Mouse (Mus musculus): ENCODE results near the gene Nol7. TPM values are rescaled to one million over a fixed set of nuclear protein-coding genes. Genes with fewer than 3 reads are reported as not detected.

Gene Nol7
- total RNA-seq, 1 experiment, result 122 TPM

GRCm38 (mm10) chr13:43397700-43398296, 392 bp upstream of the Nol7 start:
- in situ Hi-C loops (cut with MboI; ENCODE audit: low sequenced_read_pairs in 2 of 2, unreplicated experiment in 2 of 2), result no loop called here
- Histone ChIP-seq H3K9me3 (ENCODE audit: control insufficient read depth, insufficient read depth, low read depth, low read length) (peaks cover 13% of the 10 kb centered on the region), H3K36me3 (ENCODE audit: control insufficient read depth, insufficient read depth, low read length, poor library complexity, severe bottlenecking) (peaks cover 7% of the 10 kb centered on the region), H3K4me1 (ENCODE audit: control insufficient read depth in 2 of 2, insufficient read depth in 2 of 2, low read length in 2 of 2, poor library complexity in 1 of 2) (0 out of 4 replicates have a peak, but pooled peaks cover 0 to 2% of the 10 kb centered on the region in 2 experiments), H3K9ac (ENCODE audit: insufficient read depth, low read depth, low read length, poor library complexity, severe bottlenecking) (no peak overlapping the region), H3K27ac (ENCODE audit: insufficient read depth, low read depth, low read length, poor library complexity, severe bottlenecking) (no peak overlapping the region; the same call in 1 of the 2 replicates), H3K4me3 (ENCODE audit: insufficient read depth in 1 of 2, low read depth in 1 of 2, low read length in 2 of 2, poor library complexity in 1 of 2, severe bottlenecking in 1 of 2) (no peak overlapping the region; a peak in 1 of 4 replicates)
- peak; percentile 93 for TF ChIP-seq ZNF384 (IDR thresholded peaks at IDR 0.05; ENCODE audit: low read depth, low read length)
- TF ChIP-seq ZC3H11A (IDR thresholded peaks at IDR 0.05; ENCODE audit: borderline replicate concordance, low read depth, low read length), result no peak
- no peak for DNase-seq (ENCODE audit: low read depth, low spot score)

- in situ Hi-C loops (cut with MboI; ENCODE audit: low sequenced_read_pairs in 2 of 2, unreplicated experiment in 2 of 2), result no loop called here
- Histone ChIP-seq H3K36me3 (ENCODE audit: control insufficient read depth, insufficient read depth, low read length, poor library complexity, severe bottlenecking) (peaks cover 7% of the 10 kb centered on the region), H3K4me3 (ENCODE audit: insufficient read depth in 1 of 2, low read depth in 1 of 2, low read length in 2 of 2, poor library complexity in 1 of 2, severe bottlenecking in 1 of 2) (peak overlapping the region in 1 of 2 experiments; percentile 100; a peak in 1 of 4 replicates), H3K9me3 (ENCODE audit: control insufficient read depth, insufficient read depth, low read depth, low read length) (peaks cover 9% of the 10 kb centered on the region), H3K27ac (ENCODE audit: insufficient read depth, low read depth, low read length, poor library complexity, severe bottlenecking) (no peak overlapping the region), H3K4me1 (ENCODE audit: control insufficient read depth in 2 of 2, insufficient read depth in 2 of 2, low read length in 2 of 2, poor library complexity in 1 of 2) (0 out of 4 replicates have a peak, but pooled peaks cover 0 to 2% of the 10 kb centered on the region in 2 experiments), H3K9ac (ENCODE audit: insufficient read depth, low read depth, low read length, poor library complexity, severe bottlenecking) (no peak overlapping the region; the same call in 1 of the 2 replicates)
- DNase-seq (ENCODE audit: low read depth, low spot score), result no peak
- TF ChIP-seq ZC3H11A (IDR thresholded peaks at IDR 0.05; ENCODE audit: borderline replicate concordance, low read depth, low read length) (no peak), ZNF384 (IDR thresholded peaks at IDR 0.05; ENCODE audit: low read depth, low read length) (no peak), HCFC1 (IDR thresholded peaks at IDR 0.05; ENCODE audit: borderline replicate concordance, insufficient read depth, low read length) (no peak), MAFK (IDR thresholded peaks at IDR 0.05; ENCODE audit: insufficient read depth, low read depth, low read length) (no peak), CHD2 (IDR thresholded peaks at IDR 0.05; ENCODE audit: low read depth, low read length) (no peak)
Observed at GRCm38 (mm10) chr13:43399576-43399975, 1.4 kb downstream of the Nol7 start.

DNA sequence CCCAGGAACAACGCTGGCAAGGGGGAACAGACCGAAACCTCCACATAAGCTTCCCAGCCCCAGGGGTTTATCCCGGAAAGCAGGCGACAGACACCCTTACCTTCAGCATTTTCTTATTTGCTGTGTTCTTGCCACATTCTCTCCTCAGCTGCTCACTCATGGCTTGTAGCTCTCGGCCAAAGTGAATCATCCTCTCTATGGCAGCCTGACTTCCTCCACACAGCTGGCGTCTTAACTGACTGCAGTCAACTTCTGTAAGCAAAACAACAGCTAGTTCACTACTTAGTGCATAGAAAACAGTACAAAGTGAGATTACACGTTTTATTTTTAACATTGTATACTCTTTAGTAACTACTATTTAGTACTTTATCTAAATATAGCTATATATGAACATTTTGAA, 14.1 kb downstream of the Nol7 start:
- no peak overlapping the region for H3K9ac ChIP-seq (ENCODE audit: insufficient read depth, low read depth, low read length, poor library complexity, severe bottlenecking)
- H3K4me1 ChIP-seq (ENCODE audit: control insufficient read depth in 2 of 2, insufficient read depth in 2 of 2, low read length in 2 of 2, poor library complexity in 1 of 2), result no peaks in the 10 kb centered on the region
- DNase-seq (ENCODE audit: low read depth, low spot score), result no peak
- in situ Hi-C loops (cut with MboI; ENCODE audit: low sequenced_read_pairs in 2 of 2, unreplicated experiment in 2 of 2), result no loop called here
- no peak overlapping the region for H3K4me3 ChIP-seq (ENCODE audit: insufficient read depth in 1 of 2, low read depth in 1 of 2, low read length in 2 of 2, poor library complexity in 1 of 2, severe bottlenecking in 1 of 2)
- peaks cover 4% of the 10 kb centered on the region; the same call in 1 of the 2 replicates for H3K36me3 ChIP-seq (ENCODE audit: control insufficient read depth, insufficient read depth, low read length, poor library complexity, severe bottlenecking)
- no peaks in the 10 kb centered on the region for H3K9me3 ChIP-seq (ENCODE audit: control insufficient read depth, insufficient read depth, low read depth, low read length)
- no peak for TF ChIP-seq CHD2 (IDR thresholded peaks at IDR 0.05; ENCODE audit: low read depth, low read length)
- TF ChIP-seq ZC3H11A (IDR thresholded peaks at IDR 0.05; ENCODE audit: borderline replicate concordance, low read depth, low read length), result no peak
- TF ChIP-seq ZNF384 (IDR thresholded peaks at IDR 0.05; ENCODE audit: low read depth, low read length), result no peak
- no peak for TF ChIP-seq HCFC1 (IDR thresholded peaks at IDR 0.05; ENCODE audit: borderline replicate concordance, insufficient read depth, low read length)
- TF ChIP-seq MAFK (IDR thresholded peaks at IDR 0.05; ENCODE audit: insufficient read depth, low read depth, low read length), result no peak
- H3K27ac ChIP-seq (ENCODE audit: insufficient read depth, low read depth, low read length, poor library complexity, severe bottlenecking), result no peak overlapping the region

GRCm38 (mm10) chr13:43413611-43414010, 15.4 kb downstream of the Nol7 start:
- TF ChIP-seq MAFK (IDR thresholded peaks at IDR 0.05; ENCODE audit: insufficient read depth, low read depth, low read length), result no peak
- TF ChIP-seq HCFC1 (IDR thresholded peaks at IDR 0.05; ENCODE audit: borderline replicate concordance, insufficient read depth, low read length), result no peak
- TF ChIP-seq CHD2 (IDR thresholded peaks at IDR 0.05; ENCODE audit: low read depth, low read length), result no peak
- no peak for TF ChIP-seq ZC3H11A (IDR thresholded peaks at IDR 0.05; ENCODE audit: borderline replicate concordance, low read depth, low read length)
- no peak for TF ChIP-seq ZNF384 (IDR thresholded peaks at IDR 0.05; ENCODE audit: low read depth, low read length)

More at GRCm38 (mm10) chr13:43413611-43414010, 15.4 kb downstream of the Nol7 start:
- Histone ChIP-seq H3K4me3 (ENCODE audit: insufficient read depth in 1 of 2, low read depth in 1 of 2, low read length in 2 of 2, poor library complexity in 1 of 2, severe bottlenecking in 1 of 2) (no peak overlapping the region), H3K36me3 (ENCODE audit: control insufficient read depth, insufficient read depth, low read length, poor library complexity, severe bottlenecking) (peaks cover 4% of the 10 kb centered on the region; the same call in 1 of the 2 replicates), H3K9me3 (ENCODE audit: control insufficient read depth, insufficient read depth, low read depth, low read length) (no peaks in the 10 kb centered on the region), H3K27ac (ENCODE audit: insufficient read depth, low read depth, low read length, poor library complexity, severe bottlenecking) (no peak overlapping the region), H3K4me1 (ENCODE audit: control insufficient read depth in 2 of 2, insufficient read depth in 2 of 2, low read length in 2 of 2, poor library complexity in 1 of 2) (no peaks in the 10 kb centered on the region), H3K9ac (ENCODE audit: insufficient read depth, low read depth, low read length, poor library complexity, severe bottlenecking) (no peak overlapping the region)
- no peak for DNase-seq (ENCODE audit: low read depth, low spot score)
- in situ Hi-C loops (cut with MboI; ENCODE audit: low sequenced_read_pairs in 2 of 2, unreplicated experiment in 2 of 2), result no loop called here
